ENCODE assay signal across 18 mouse cellular contexts in genomic region chr16:37742266-37742665, GRCm38 (mm10). TPM values are rescaled to one million over a fixed set of nuclear protein-coding genes. Genes with fewer than 3 reads are reported as not detected.
DNase-seq lines count a peak whose midpoint lies in the region; ATAC-seq and TF ChIP-seq lines count a peak whose summit lies in the region.
"Had no signal": no experiment of that assay in that cellular context is flagged by ENCODE, and none has a peak within 500 bp of the region (broad histone marks: within the 10 kb centered on the region; RNA-seq: fewer than 3 reads in every experiment).

No protein-coding gene starts in this region.

- intact Hi-C loops in gastrocnemius, adult 2 months (cut with DNase I), result no loop called here

- H3K79me2 ChIP-seq in myocyte (ENCODE audit: control insufficient read depth, insufficient read depth), result no peaks in the 10 kb centered on the region

- no peak overlapping the region for H3K4me3 ChIP-seq in gastrocnemius, adult 2 months
- no peak overlapping the region for H3K4me3 ChIP-seq in heart, postnatal 0 days (ENCODE audit: low read depth, low read length)
- H3K4me3 ChIP-seq in myocyte, result no peak overlapping the region
- H3K4me3 ChIP-seq: hindbrain, embryonic 13.5 days; midbrain, embryonic 10.5 days; stomach, embryonic 15.5 days had no signal

- no peak overlapping the region for H3K4me2 ChIP-seq in heart, postnatal 0 days (ENCODE audit: low read depth, low read length)
- peak overlapping the region; percentile 34 for H3K4me2 ChIP-seq in myocyte (ENCODE audit: low read depth)
- H3K4me2 ChIP-seq: hindbrain, embryonic 13.5 days; stomach, embryonic 15.5 days had no signal

- TF ChIP-seq CTCF in gastrocnemius, adult 2 months (IDR thresholded peaks at IDR 0.05), result no peak
- TF ChIP-seq CTCF in heart, postnatal 0 days (IDR thresholded peaks at IDR 0.05; ENCODE audit: low read depth), result no peak

- no peaks in the 10 kb centered on the region for H3K36me3 ChIP-seq in heart, postnatal 0 days (replicated peaks; ENCODE audit: control insufficient read depth, insufficient read depth, low read length)
- H3K36me3 ChIP-seq in myocyte (ENCODE audit: control insufficient read depth, insufficient read depth), result no peaks in the 10 kb centered on the region
- H3K36me3 ChIP-seq: hindbrain, embryonic 13.5 days; midbrain, embryonic 10.5 days; stomach, embryonic 15.5 days had no signal

- no peak overlapping the region for H3K9ac ChIP-seq in heart, postnatal 0 days (replicated peaks; ENCODE audit: low read depth, low read length)
- H3K9ac ChIP-seq: forebrain, postnatal 0 days; hindbrain, embryonic 13.5 days; stomach, embryonic 15.5 days had no signal

- no peak for DNase-seq in gastrocnemius, adult 2 months
- DNase-seq in gastrocnemius, adult 8-10 months (ENCODE audit: low spot score in 2 of 2), result no peak
- no peak for DNase-seq in heart, postnatal 0 days (ENCODE audit: low spot score)
- no peak for DNase-seq in heart, postnatal 4 days
- peak; percentile 51 for DNase-seq in adipocyte (ENCODE audit: low spot score)
- DNase-seq: adrenal gland, adult 2 months; cerebellum, adult 11-12 months; cerebellum, postnatal 25 days; forebrain, postnatal 0 days; kidney, adult 9 months had no signal

- H3K27me3 ChIP-seq in heart, postnatal 0 days (ENCODE audit: control insufficient read depth, insufficient read depth, low read length), result no peaks in the 10 kb centered on the region
- no peaks in the 10 kb centered on the region for H3K27me3 ChIP-seq in myocyte (ENCODE audit: control insufficient read depth, insufficient read depth, insufficient read length)
- H3K27me3 ChIP-seq: hindbrain, embryonic 13.5 days; Patski; stomach, embryonic 15.5 days had no signal

- no peak for TF ChIP-seq EP300 in heart, postnatal 0 days (IDR thresholded peaks at IDR 0.05; ENCODE audit: low read depth)

- H3K9me3 ChIP-seq in heart, postnatal 0 days (replicated peaks; ENCODE audit: control insufficient read depth, low read length), result no peaks in the 10 kb centered on the region
- H3K9me3 ChIP-seq: hindbrain, embryonic 13.5 days; midbrain, embryonic 10.5 days; stomach, embryonic 15.5 days had no signal

- no peak overlapping the region for H3ac ChIP-seq in myocyte (ENCODE audit: control insufficient read depth, insufficient read length)

- H3K27ac ChIP-seq in gastrocnemius, adult 2 months, result peak overlapping the region; percentile 16; the same call in 1 of the 2 replicates
- peak overlapping the region; percentile 20; the same call in 1 of the 2 replicates for H3K27ac ChIP-seq in heart, postnatal 0 days (ENCODE audit: low read depth)
- H3K27ac ChIP-seq: hindbrain, embryonic 13.5 days; macrophage; midbrain, embryonic 10.5 days; stomach, embryonic 15.5 days had no signal

- H3K4me1 ChIP-seq in heart, postnatal 0 days (ENCODE audit: control insufficient read depth, insufficient read depth), result 0 out of 2 replicates have a peak, but pooled peaks cover 4% of the 10 kb centered on the region
- H3K4me1 ChIP-seq: hindbrain, embryonic 13.5 days; midbrain, embryonic 10.5 days had no signal

- WGBS in heart, postnatal 0 days, result 54% methylated on average over 4 of the region's 4 CpGs

- no peak for TF ChIP-seq POLR2A in myocyte (IDR thresholded peaks at IDR 0.05; ENCODE audit: insufficient read length, low read depth)

- ATAC-seq in heart, postnatal 0 days (ENCODE audit: insufficient read depth, low read depth), result no peak
- ATAC-seq in megakaryocyte-erythroid progenitor cell, adult 5-6 weeks (replicated peaks; ENCODE audit: low FRiP score, low TSS enrichment, poor library complexity, severe bottlenecking), result no peak
- ATAC-seq: forebrain, postnatal 0 days; midbrain, embryonic 16.5 days; Patski had no signal

TF ChIP-seq in myocyte, 11 proteins besides CTCF, POLR2A, EP300 and RAD21:
- TF ChIP-seq USF1 (IDR thresholded peaks at IDR 0.05; ENCODE audit: low read depth) (no peak), TCF3 (IDR thresholded peaks at IDR 0.05; ENCODE audit: insufficient read length, low read depth) (no peak), MYOD1 (IDR thresholded peaks at IDR 0.05; ENCODE audit: control insufficient read depth in 1 of 3, insufficient read length in 2 of 3, low read depth in 2 of 3) (no peak), CEBPB (IDR thresholded peaks at IDR 0.05; ENCODE audit: insufficient read depth, poor library complexity, severe bottlenecking) (no peak), TCF12 (IDR thresholded peaks at IDR 0.05; ENCODE audit: insufficient read depth, poor library complexity, severe bottlenecking) (no peak), E2F4 (IDR thresholded peaks at IDR 0.05; ENCODE audit: insufficient read depth) (no peak), MYOG (IDR thresholded peaks at IDR 0.05; ENCODE audit: control insufficient read depth in 1 of 3, insufficient read depth in 1 of 3, insufficient read length in 2 of 3, low read depth in 2 of 3) (no peak), REST (IDR thresholded peaks at IDR 0.05; ENCODE audit: insufficient read depth, insufficient read length) (no peak), SRF (IDR thresholded peaks at IDR 0.05; ENCODE audit: control insufficient read depth, insufficient read length, low read depth) (no peak), POLR2AphosphoS2 (IDR thresholded peaks at IDR 0.05; ENCODE audit: insufficient read length, low read depth) (no peak), MAX (IDR thresholded peaks at IDR 0.05; ENCODE audit: low read depth) (no peak)

RNA-seq across cellular contexts. Expression of gene Fstl1, which starts 34.4 kb away (rescaled TPM):
- total RNA-seq in gastrocnemius, adult 2 months (2021), result 10 to 100 TPM; 30.2 to 54.1 TPM
- 10 to 100 TPM; 19.3 to 28.8 (median 21.9) TPM for total RNA-seq in gastrocnemius, adult 8-10 months (2022)
- 289 and 316 TPM in 2 replicates for total RNA-seq in heart, postnatal 0 days (2014; rRNA removed; ENCODE audit: low replicate concordance)
- polyA plus RNA-seq in heart, postnatal 0 days (2015; fragmentation: Nextera tagmentation; extraction: Ambion mirVana), result 271 and 272 TPM in 2 replicates
- 100 to 1,000 TPM; 457 to 460 TPM for total RNA-seq in heart, postnatal 4 days (2021)
- polyA plus RNA-seq in myocyte (2012; fragmentation: generic; extraction: Trizol), result 134 TPM
- total RNA-seq in megakaryocyte-erythroid progenitor cell, adult 5-6 weeks (2014; fragmentation: Nextera tagmentation), result 2.1 TPM in 1 of 2 replicates, not detected in the other
- total RNA-seq in megakaryocyte-erythroid progenitor cell, adult 5-6 weeks (2017), result 0.23 and 0.42 TPM in 2 replicates

Comparison
In these comparisons a context has a peak if more than half of its experiments do, and no peak if none do; other contexts are left out.
1. RNA of gene Fstl1, which starts 34.4 kb away (total RNA-seq): 457 to 460 TPM in heart, postnatal 4 days, 289 to 316 TPM in heart, postnatal 0 days, 30.2 to 54.1 TPM in gastrocnemius, adult 2 months and 19.3 to 28.8 TPM in gastrocnemius, adult 8-10 months; 0.23 to 2.1 TPM in megakaryocyte-erythroid progenitor cell, adult 5-6 weeks; every median in the first group is over 4 times any median in the second.